Mouse (Mus musculus) G1E (cell line): Measurements from ENCODE around the gene Armc5.

Source experiments
- CTCF ChIP-seq: IDR thresholded peaks from 2 replicates; pipeline ENCODE4 v1.5.1; 2012; ENCODE audit warnings: low read depth, low read length, inconsistent platforms, mixed read lengths
- POLR2AphosphoS5 ChIP-seq: IDR thresholded peaks from 2 replicates; pipeline ENCODE4 v1.6.1; 2012; ENCODE audit warnings: low read depth, low read length, inconsistent platforms; ENCODE audit not compliant: insufficient replicate concordance

DNA sequence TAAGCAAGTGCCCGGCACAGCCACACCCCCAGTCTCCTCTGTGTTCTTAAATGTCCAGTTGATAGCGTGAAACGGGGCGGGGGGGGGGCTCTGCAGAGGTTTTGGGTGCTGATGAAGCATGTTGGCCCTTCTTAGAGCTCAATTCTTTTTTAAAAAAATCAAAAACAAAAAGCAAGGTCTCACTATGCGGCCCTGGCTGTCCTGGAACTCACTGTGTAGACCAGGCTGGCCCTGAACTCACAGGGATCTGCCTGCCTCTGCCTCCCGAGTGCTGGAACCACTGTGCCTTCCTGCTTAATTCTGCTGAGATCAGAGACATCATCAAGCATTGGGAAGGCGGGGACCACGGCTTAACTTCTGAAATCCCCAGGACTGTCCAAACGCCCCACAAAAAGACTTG lies 35.5 kb upstream of the Armc5 start:
- no peak for TF ChIP-seq CTCF
- no peak for TF ChIP-seq POLR2AphosphoS5
